Mouse (Mus musculus) olfactory bulb, adult 2 months (tissue): ENCODE measurements at regions not wholly inside any gene's neighbourhood (a gene's known extent, or its start where the extent isn't known, plus 50 kb on each side); places are given as distances from the start of the nearest gene placed in this dataset.

Experiments
- CTCF ChIP-seq: fragments of 200-500 bp; IDR thresholded peaks from 2 replicates; pipeline ENCODE4 v1.5.1; 2012; ENCODE audit warnings: low read depth, mild to moderate bottlenecking, low read length, moderate library complexity; ENCODE audit not compliant: insufficient read depth
- POLR2A ChIP-seq: fragments of 200-500 bp; IDR thresholded peaks from 2 replicates; pipeline ENCODE4 v1.6.1; 2012; ENCODE audit warnings: mild to moderate bottlenecking, low read depth, low read length, moderate library complexity; ENCODE audit not compliant: insufficient read depth

DNA sequence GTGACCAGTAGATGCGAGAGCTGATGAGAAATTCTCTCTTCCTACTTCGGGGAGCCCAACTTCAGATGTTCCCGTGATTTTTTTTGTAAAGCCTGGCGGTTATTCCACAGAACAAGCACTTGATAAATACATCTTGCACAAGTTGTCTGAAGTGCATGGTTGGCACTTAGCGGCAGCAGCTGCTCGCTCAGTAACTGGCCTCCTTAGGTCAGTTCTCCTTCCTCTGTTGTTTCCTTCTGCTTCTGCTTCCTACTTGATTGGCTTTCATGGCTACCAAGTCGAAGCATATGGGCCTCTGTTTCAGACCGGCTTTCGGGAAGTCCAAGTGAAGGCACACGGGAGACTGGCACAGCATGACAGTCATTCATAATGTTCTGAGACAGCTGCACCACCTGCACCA is 84.6 kb downstream of the Nufip1 start:
- TF ChIP-seq POLR2A: no peak
- TF ChIP-seq CTCF: no peak
